Mouse (Mus musculus): ENCODE results near the gene 1700001J03Rik.
"Not testable (repeated sequence)": the region's sequence is repeated elsewhere in the genome, so short reads cannot be mapped to it uniquely, and the experiment has no call there.

The 1700001J03Rik gene

GRCm38 (mm10) chr5:146187441-146187840 is 2.3 kb upstream of the 1700001J03Rik start:
- peak; percentile 79 for DNase-seq

GRCm38 (mm10) chr5:146172744-146173143 is 12.4 kb downstream of the 1700001J03Rik start:
- peak; percentile 76 for DNase-seq

DNA sequence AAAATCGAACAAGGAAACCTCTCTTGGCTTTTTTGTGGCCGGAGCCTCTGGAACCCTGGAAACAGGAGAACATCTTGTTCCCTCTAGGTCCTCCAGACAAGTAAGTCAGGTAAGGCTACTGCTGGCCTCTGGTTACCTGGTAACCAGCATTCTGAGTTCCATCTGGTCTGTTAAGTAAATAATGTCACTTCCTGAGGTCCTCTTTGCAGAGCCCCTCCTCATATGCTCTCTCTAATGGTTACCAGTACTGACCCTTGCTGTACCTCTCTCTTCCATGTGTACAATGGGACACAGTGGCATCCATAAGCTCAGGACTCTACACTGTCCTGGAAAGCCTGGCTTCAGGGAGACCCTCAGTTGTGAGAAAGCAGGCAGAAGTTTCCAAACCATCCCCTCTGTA is 14.5 kb downstream of the 1700001J03Rik start, which contains the start of gene Gm6309:
Gene Gm6309 (minus strand): TSS at position 101 of the 400 bp plus-strand sequence.
- DNase-seq, result not testable (repeated sequence)

GRCm38 (mm10) chr5:146160439-146160838 is 24.7 kb downstream of the 1700001J03Rik start, which contains the start of gene Gm5565:
Gene Gm5565, minus strand, starts transcription at chr5:146160539.
- not testable (repeated sequence) for DNase-seq

DNA sequence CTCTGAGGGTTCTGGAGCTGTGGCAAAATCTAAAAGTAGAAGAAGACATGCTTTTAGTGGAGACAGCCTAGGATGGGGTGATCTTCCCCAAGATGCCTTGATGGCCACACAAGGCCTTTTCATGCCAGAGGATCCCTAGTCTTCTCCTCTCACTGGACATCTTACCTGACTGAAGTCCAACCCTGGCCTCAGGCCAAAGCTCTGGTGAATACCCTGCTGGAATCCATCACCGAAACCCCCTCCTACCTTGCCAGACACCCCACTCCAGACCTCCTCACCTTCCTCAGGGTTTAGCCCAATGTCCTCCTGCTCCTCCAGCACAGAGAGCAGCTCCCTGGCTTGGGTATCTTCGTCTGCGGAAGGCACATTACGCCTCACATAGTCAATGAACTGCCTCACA is 26.8 kb downstream of the 1700001J03Rik start:
- not testable (repeated sequence) for DNase-seq

- no peak for DNase-seq
Measured at GRCm38 (mm10) chr5:146150454-146150853, 34.6 kb downstream of the 1700001J03Rik start.

- no peak for DNase-seq
Measured at GRCm38 (mm10) chr5:146147903-146148302, 37.2 kb downstream of the 1700001J03Rik start.

Measured in kidney, adult 9 months (tissue).